Mouse (Mus musculus) heart, adult 18-20 months (tissue): ENCODE results near the gene Slitrk1. TPM values are rescaled to one million over a fixed set of nuclear protein-coding genes. Genes with fewer than 3 reads are reported as not detected.

Experiments used
- DNase-seq, 2 experiments: peaks; one replicate each; pipeline ENCODE4 v3.0.0; 2021 to 2022; ENCODE audit warnings: mixed read lengths in 1 of 2
- long read RNA-seq, 2 experiments: library from polyadenylated mRNA; stranded (forward); transcript quantifications; one replicate each; pipeline ENCODE4 v2.0.0; 2021
- total RNA-seq, 2 experiments: library from RNA; stranded (reverse); gene quantifications; 2 replicates each; pipeline ENCODE4 v1.2.3; 2021

Gene Slitrk1
- not detected for total RNA-seq
- long read RNA-seq, experiment 1 = 0 reads
- long read RNA-seq, experiment 2 = 0 reads

- peak in 1 of 2 experiments; percentile 10 for DNase-seq
These were observed at the start of gene Slitrk1 for GRCm38 (mm10) chr14:108913714-108914263. Slitrk1 (minus strand) TSS chr14:108914158.

- DNase-seq = no peak
These were observed 21.8 kb upstream of the Slitrk1 start for GRCm38 (mm10) chr14:108935777-108936176.

- DNase-seq = no peak
These were observed 378 bp upstream of the Slitrk1 start for GRCm38 (mm10) chr14:108914336-108914735.

GRCm38 (mm10) chr14:108912876-108913490 lies 975 bp downstream of the Slitrk1 start:
- no peak for DNase-seq

- DNase-seq = peak in 1 of 2 experiments; percentile 7
These were observed 1.7 kb downstream of the Slitrk1 start for GRCm38 (mm10) chr14:108912021-108912875.

GRCm38 (mm10) chr14:108911138-108911841 lies 2.7 kb downstream of the Slitrk1 start:
- no peak for DNase-seq

- DNase-seq = no peak
These were observed 3.4 kb downstream of the Slitrk1 start for GRCm38 (mm10) chr14:108910449-108911137.

- no peak for DNase-seq
These were observed 4.5 kb downstream of the Slitrk1 start for GRCm38 (mm10) chr14:108909336-108909953.

GRCm38 (mm10) chr14:108898601-108899000 lies 15.4 kb downstream of the Slitrk1 start:
- no peak for DNase-seq

GRCm38 (mm10) chr14:108895456-108895855 lies 18.5 kb downstream of the Slitrk1 start:
- DNase-seq = no peak

GRCm38 (mm10) chr14:108867816-108868215 lies 46.1 kb downstream of the Slitrk1 start:
- DNase-seq = peak; percentile 2 to 3

GRCm38 (mm10) chr14:108864631-108865030 lies 49.3 kb downstream of the Slitrk1 start:
- DNase-seq = no peak

- DNase-seq = no peak
These were observed 54.6 kb downstream of the Slitrk1 start for GRCm38 (mm10) chr14:108859310-108859709.
